Mouse (Mus musculus) adipocyte (in vitro differentiated cells): ENCODE measurements at regions not wholly inside any gene's neighbourhood (a gene's known extent, or its start where the extent isn't known, plus 50 kb on each side); places are given as distances from the start of the nearest gene placed in this dataset.
A peak's percentile ranks its signal among the peaks of the same experiment; 100 is the strongest.

Experiments used
- DNase-seq: peaks from one replicate; pipeline ENCODE4 v3.0.0-alpha.2; 2016; ENCODE audit warnings: low spot score

GRCm38 (mm10) chr13:60513756-60514155 lies 88.0 kb upstream of the Dapk1 start:
- DNase-seq: no peak

GRCm38 (mm10) chr13:60514806-60515205 lies 86.9 kb upstream of the Dapk1 start:
- no peak for DNase-seq

- no peak for DNase-seq
Measured at GRCm38 (mm10) chr13:60518010-60518409, 83.7 kb upstream of the Dapk1 start.

- no peak for DNase-seq
Measured at GRCm38 (mm10) chr13:60519708-60520107, 82.0 kb upstream of the Dapk1 start.

GRCm38 (mm10) chr13:60522719-60523450 lies 78.9 kb upstream of the Dapk1 start:
- DNase-seq: peak; percentile 7

- no peak for DNase-seq
Measured at GRCm38 (mm10) chr13:60527806-60528205, 73.9 kb upstream of the Dapk1 start.

GRCm38 (mm10) chr13:60528819-60529218 lies 72.9 kb upstream of the Dapk1 start:
- DNase-seq: no peak

GRCm38 (mm10) chr13:60529381-60530069 lies 72.2 kb upstream of the Dapk1 start:
- DNase-seq: no peak

- DNase-seq: no peak
Measured at GRCm38 (mm10) chr13:60533871-60534427, 67.8 kb upstream of the Dapk1 start.

GRCm38 (mm10) chr13:60534501-60534900 lies 67.2 kb upstream of the Dapk1 start:
- DNase-seq: no peak

- DNase-seq: no peak
Measured at GRCm38 (mm10) chr13:60535045-60535444, 66.7 kb upstream of the Dapk1 start.

GRCm38 (mm10) chr13:60536725-60537124 lies 65.0 kb upstream of the Dapk1 start:
- DNase-seq: no peak

GRCm38 (mm10) chr13:60538110-60538509 lies 63.6 kb upstream of the Dapk1 start:
- no peak for DNase-seq

GRCm38 (mm10) chr13:60541165-60541564 lies 60.6 kb upstream of the Dapk1 start:
- no peak for DNase-seq

GRCm38 (mm10) chr13:60544363-60544762 lies 57.4 kb upstream of the Dapk1 start:
- no peak for DNase-seq

- DNase-seq: no peak
Measured at GRCm38 (mm10) chr13:60545999-60546733, 55.6 kb upstream of the Dapk1 start.
